Mouse (Mus musculus) neural tube, embryonic 14.5 days (tissue): Measurements from ENCODE around the gene Nmt1. TPM values are rescaled to one million over a fixed set of nuclear protein-coding genes. Genes with fewer than 3 reads are reported as not detected.

Experiments
- ATAC-seq: fragments of 200-750 bp; cut with Nextera tagmentation; 2 replicates; pipeline ENCODE4 v1.8.0; 2017; ENCODE audit warnings: low read depth, mild to moderate bottlenecking, moderate TSS enrichment, moderate library complexity
- H3K27ac ChIP-seq: fragments of 300-500 bp; sonication (generic); 2 replicates; pipeline ENCODE4 v1.5.1; 2014; ENCODE audit warnings: low read depth, mild to moderate bottlenecking, control low read depth, low read length, moderate library complexity, mixed read lengths
- H3K27me3 ChIP-seq: fragments of 300-500 bp; sonication (generic); 2 replicates; pipeline ENCODE4 v1.6.1; 2014; ENCODE audit warnings: low read length; ENCODE audit not compliant: control insufficient read depth, insufficient read depth
- H3K36me3 ChIP-seq: fragments of 300-500 bp; sonication (generic); 2 replicates; pipeline ENCODE4 v1.6.1; 2014; ENCODE audit warnings: low read length, mixed read lengths; ENCODE audit not compliant: control insufficient read depth, insufficient read depth
- H3K4me1 ChIP-seq: fragments of 300-500 bp; sonication (generic); 2 replicates; pipeline ENCODE4 v1.6.1; 2014; ENCODE audit warnings: low read length; ENCODE audit not compliant: control insufficient read depth, insufficient read depth
- H3K4me2 ChIP-seq: fragments of 300-500 bp; sonication (generic); 2 replicates; pipeline ENCODE4 v1.6.1; 2014; ENCODE audit warnings: mild to moderate bottlenecking, low read depth, low read length, control low read depth
- H3K4me3 ChIP-seq: fragments of 300-500 bp; sonication (generic); 2 replicates; pipeline ENCODE4 v1.5.1; 2014; ENCODE audit warnings: low read depth, low read length, control low read depth, mixed read lengths
- H3K9ac ChIP-seq: fragments of 300-500 bp; sonication (generic); replicated peaks from 2 replicates; pipeline ENCODE4 v1.6.1; 2014; ENCODE audit warnings: low read depth, mild to moderate bottlenecking, control low read depth, low read length, mixed read lengths
- H3K9me3 ChIP-seq: fragments of 300-500 bp; sonication (generic); 2 replicates; pipeline ENCODE4 v1.6.1; 2016; ENCODE audit warnings: low read length; ENCODE audit not compliant: control insufficient read depth
- WGBS: fragments of 180-500 bp; shearing (Covaris S2); extraction: QIAGEN DNeasy Blood & Tissue Kit; methylation state at CpG from one replicate; pipeline ENCODE4 v1.1.7; 2014; 5-methylcytosine and 5-hydroxymethylcytosine counted together
- polyA plus RNA-seq: library from polyadenylated mRNA; unstranded; fragments of >200 nt; fragmentation: Nextera tagmentation; extraction: Ambion mirVana; gene quantifications from 2 replicates; pipeline ENCODE4 v1.2.1, GENCODE M21; 2014

The Nmt1 gene
- polyA plus RNA-seq, 1 experiment from 2014 or later, result 35.5 TPM

DNA sequence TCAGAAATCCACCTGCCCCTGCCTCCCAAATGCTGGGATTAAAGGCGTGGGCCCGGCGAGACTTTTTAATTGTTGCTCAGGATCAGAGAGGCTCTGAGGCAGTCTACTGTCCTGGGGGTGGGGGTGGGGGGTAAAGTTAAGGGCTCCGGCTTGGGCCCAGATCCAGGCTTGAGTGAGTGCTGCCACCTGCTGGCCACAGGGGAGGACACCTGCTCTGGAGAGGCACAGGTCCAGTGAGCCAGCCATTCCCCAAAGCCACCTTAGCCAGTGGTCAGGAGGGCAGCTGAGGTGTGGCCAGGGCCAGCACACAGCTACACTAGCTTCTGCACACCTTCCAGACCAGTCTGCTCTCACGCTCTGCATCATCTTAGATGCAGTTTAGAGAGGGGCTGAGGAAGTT lies 35.0 kb upstream of the Nmt1 start:
- ATAC-seq, result peak; percentile 48
- no peaks in the 10 kb centered on the region for H3K9me3 ChIP-seq
- no peak overlapping the region for H3K4me2 ChIP-seq
- 7% methylated on average over 5 of the region's 5 CpGs for WGBS
- no peak overlapping the region for H3K27ac ChIP-seq
- peaks cover 11% of the 10 kb centered on the region for H3K27me3 ChIP-seq
- peaks cover 10% of the 10 kb centered on the region for H3K4me1 ChIP-seq
- H3K36me3 ChIP-seq, result peaks cover 23% of the 10 kb centered on the region
- H3K9ac ChIP-seq, result no peak overlapping the region
- no peak overlapping the region for H3K4me3 ChIP-seq

DNA sequence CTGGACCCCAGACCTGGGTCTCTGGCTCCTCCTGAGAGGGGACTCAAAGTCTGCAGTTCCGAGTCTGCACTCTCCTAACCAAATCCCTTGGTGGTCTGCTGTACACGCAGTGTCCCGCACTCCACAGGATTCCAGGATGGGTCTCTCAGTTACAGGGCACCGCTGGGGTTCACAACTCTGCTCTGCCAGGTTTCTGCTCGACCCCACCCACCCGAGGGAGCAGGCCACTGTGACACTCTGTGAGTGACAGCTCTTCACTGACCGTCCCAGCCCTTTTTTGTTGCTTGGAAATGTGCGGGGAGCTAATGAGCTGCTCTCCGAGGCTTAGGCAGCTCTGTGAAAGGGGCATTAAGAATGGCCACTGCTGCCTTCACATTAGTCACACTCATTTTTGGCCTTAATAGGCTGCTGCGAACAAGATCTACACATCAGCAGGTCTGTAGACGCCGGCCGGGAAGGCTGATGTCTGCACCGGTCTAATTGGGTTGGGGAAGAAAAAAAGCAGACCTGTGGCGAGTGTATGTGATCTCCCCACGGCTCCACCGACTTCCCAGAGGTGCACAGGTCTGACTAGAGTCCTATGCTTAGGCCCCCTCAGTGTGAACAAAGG lies 34.5 kb upstream of the Nmt1 start:
- Histone ChIP-seq H3K9me3 (no peaks in the 10 kb centered on the region), H3K36me3 (peaks cover 24% of the 10 kb centered on the region), H3K4me1 (peaks cover 10% of the 10 kb centered on the region), H3K9ac (no peak overlapping the region), H3K4me3 (no peak overlapping the region), H3K27ac (no peak overlapping the region), H3K27me3 (peaks cover 11% of the 10 kb centered on the region), H3K4me2 (no peak overlapping the region)
- WGBS, result 32% methylated on average over 17 of the region's 17 CpGs
- ATAC-seq, result no peak

DNA sequence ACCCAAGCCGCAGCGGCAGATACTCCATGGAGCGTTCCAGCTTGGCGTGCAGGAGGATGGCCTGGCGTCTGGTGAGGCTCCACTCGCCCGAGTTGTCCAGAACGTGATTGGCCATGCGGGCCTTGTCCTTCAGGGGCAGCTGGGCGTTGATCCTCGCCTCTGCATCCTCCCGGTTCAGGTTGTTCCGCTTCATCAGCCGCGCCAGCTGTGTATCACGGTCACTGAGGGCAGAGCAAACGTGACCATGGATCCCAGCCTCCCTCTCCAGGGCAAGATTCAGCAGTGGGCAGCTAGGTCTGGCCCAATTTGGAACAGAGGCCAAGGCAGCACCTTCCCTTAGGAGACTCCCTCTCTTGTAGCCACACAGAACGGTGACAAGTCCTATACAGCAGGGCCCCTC lies 33.0 kb upstream of the Nmt1 start:
- no peak overlapping the region for H3K27ac ChIP-seq
- no peak overlapping the region for H3K4me3 ChIP-seq
- H3K36me3 ChIP-seq, result peaks cover 37% of the 10 kb centered on the region
- peaks cover 6% of the 10 kb centered on the region for H3K4me1 ChIP-seq
- H3K27me3 ChIP-seq, result 0 out of 2 replicates have a peak, but pooled peaks cover 2% of the 10 kb centered on the region
- ATAC-seq, result no peak
- 84% methylated on average over 18 of the region's 18 CpGs for WGBS
- no peak overlapping the region for H3K9ac ChIP-seq
- H3K4me2 ChIP-seq, result no peak overlapping the region
- no peaks in the 10 kb centered on the region for H3K9me3 ChIP-seq

DNA sequence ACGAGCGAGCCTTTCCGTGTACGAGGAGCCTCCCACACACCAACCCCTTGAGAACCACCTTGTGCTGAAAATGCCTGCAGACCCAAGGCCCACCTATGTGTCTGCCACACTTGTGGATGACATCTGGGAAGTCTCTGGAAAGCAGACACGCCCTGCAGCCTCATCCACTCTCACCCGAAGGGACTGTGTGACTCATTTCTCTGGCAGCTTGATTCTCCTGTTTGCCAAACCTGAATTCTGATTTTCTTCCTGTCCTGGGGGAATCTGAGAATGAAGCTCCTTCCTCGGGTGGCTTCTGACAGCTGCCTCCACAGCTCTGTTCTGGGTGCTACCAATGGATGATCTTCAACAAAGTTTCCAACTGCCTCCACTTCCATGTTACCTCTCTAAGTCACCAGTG lies 31.6 kb upstream of the Nmt1 start:
- Histone ChIP-seq H3K36me3 (peaks cover 39% of the 10 kb centered on the region), H3K4me1 (peaks cover 4% of the 10 kb centered on the region)
- WGBS, result 91% methylated on average over 7 of the region's 7 CpGs

DNA sequence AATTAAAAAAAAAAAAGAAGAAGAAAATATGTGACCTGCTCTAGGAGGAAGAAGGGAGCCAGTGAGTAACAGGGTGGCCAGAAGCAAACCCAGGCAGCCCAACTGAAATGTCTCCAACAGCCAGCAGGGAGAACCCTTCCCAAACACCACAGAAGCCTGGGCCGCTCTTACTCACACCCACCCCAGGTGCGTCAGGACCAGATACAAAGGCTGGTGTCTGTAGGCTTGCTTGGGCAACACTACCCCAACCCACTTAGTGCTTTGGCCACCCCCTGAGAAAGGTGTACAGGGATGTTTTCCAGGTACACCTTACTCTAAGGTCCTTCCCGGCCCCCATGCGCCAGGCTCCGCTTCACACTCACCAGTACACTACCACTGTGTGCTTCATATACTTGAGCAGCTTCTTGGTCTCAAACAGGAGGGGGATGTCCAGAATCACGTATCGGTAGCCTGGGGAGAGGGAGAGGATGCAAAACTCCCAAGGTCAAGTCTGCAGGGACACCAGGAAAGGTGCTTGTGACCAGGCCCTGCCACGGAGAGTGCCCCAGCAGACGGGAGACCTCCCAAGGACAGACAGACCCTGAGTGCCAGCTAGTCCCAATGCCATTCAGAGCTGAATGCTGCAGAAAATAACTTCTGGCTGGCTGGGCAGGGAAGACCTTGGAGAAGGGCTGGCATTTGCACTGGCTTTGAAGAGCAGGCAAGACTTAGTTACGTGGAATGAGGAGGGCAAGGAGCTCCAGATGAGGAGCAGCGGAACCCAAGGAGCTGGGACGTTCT lies 30.8 kb upstream of the Nmt1 start:
- Histone ChIP-seq H3K9me3 (no peaks in the 10 kb centered on the region), H3K27ac (no peak overlapping the region), H3K27me3 (no peaks in the 10 kb centered on the region), H3K4me3 (no peak overlapping the region), H3K4me2 (no peak overlapping the region), H3K9ac (no peak overlapping the region), H3K4me1 (no peaks in the 10 kb centered on the region), H3K36me3 (peaks cover 39% of the 10 kb centered on the region)
- no peak for ATAC-seq
- 96% methylated on average over 12 of the region's 12 CpGs for WGBS

More for the DNA sequence above, 31.6 kb upstream of the Nmt1 start:
- no peak overlapping the region for H3K4me3 ChIP-seq
- no peaks in the 10 kb centered on the region for H3K27me3 ChIP-seq
- ATAC-seq, result no peak
- no peak overlapping the region for H3K27ac ChIP-seq
- H3K4me2 ChIP-seq, result no peak overlapping the region
- H3K9ac ChIP-seq, result no peak overlapping the region
- no peaks in the 10 kb centered on the region for H3K9me3 ChIP-seq

DNA sequence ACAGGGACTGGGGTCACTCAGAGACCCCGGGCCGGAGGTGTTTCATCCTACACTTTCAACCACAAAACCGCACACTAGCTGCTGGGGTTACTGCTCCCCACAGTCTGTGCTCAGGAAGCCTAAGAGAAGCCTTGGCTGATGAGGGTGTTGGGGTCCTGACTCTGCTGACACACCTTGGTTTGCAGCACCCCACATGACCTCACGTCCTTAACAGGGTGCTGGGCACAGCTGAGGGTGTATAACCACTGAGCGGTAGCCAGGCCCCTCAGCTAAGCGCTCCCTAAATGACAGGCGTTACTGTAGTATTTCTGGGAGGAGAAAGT lies 29.8 kb upstream of the Nmt1 start:
- Histone ChIP-seq H3K27ac (no peak overlapping the region), H3K36me3 (peaks cover 39% of the 10 kb centered on the region), H3K27me3 (no peaks in the 10 kb centered on the region), H3K9me3 (no peaks in the 10 kb centered on the region), H3K4me1 (no peaks in the 10 kb centered on the region), H3K9ac (no peak overlapping the region), H3K4me3 (no peak overlapping the region), H3K4me2 (no peak overlapping the region)
- 97% methylated on average over 7 of the region's 7 CpGs for WGBS
- ATAC-seq, result no peak

DNA sequence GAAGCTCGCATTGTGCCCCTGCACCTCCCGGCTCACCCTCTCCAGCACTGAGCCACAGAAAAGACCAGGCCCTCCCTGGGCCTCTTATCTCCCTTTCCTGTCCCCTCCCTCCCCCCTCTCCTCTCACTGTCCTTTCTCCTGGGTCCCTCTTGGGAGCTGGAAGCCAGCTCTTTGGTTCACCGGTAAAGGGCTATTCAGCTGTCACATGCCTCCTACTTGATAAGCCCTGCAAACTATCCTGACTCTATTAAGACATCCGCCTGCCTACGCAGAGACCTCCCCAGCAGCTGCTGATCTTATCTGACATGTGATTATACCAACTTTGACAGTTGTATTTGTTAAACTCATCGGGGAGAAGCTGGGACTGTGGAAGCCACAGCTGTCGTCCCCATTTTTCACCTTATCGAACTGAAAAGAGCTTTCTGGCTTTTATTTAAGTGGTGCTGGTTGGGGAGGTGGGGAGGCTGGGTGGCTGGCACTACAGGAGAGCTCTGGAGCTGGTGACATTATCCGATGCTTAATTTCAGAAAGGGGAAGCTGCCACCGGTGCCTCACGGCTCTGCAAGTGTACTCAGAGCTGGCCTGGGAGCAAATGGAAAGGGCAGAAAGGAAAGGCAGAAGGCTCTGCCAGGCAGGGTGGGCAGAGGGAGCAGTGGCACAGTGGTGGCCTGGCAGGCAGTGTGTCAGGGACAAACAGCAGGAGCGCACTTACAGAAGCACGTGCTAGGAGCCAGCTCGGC lies 29.2 kb upstream of the Nmt1 start:
- Histone ChIP-seq H3K4me1 (no peaks in the 10 kb centered on the region), H3K9ac (no peak overlapping the region), H3K36me3 (peaks cover 39% of the 10 kb centered on the region), H3K27me3 (no peaks in the 10 kb centered on the region), H3K9me3 (no peaks in the 10 kb centered on the region), H3K4me2 (no peak overlapping the region), H3K4me3 (no peak overlapping the region), H3K27ac (no peak overlapping the region)
- 84% methylated on average over 14 of the region's 14 CpGs for WGBS
- ATAC-seq, result no peak

DNA sequence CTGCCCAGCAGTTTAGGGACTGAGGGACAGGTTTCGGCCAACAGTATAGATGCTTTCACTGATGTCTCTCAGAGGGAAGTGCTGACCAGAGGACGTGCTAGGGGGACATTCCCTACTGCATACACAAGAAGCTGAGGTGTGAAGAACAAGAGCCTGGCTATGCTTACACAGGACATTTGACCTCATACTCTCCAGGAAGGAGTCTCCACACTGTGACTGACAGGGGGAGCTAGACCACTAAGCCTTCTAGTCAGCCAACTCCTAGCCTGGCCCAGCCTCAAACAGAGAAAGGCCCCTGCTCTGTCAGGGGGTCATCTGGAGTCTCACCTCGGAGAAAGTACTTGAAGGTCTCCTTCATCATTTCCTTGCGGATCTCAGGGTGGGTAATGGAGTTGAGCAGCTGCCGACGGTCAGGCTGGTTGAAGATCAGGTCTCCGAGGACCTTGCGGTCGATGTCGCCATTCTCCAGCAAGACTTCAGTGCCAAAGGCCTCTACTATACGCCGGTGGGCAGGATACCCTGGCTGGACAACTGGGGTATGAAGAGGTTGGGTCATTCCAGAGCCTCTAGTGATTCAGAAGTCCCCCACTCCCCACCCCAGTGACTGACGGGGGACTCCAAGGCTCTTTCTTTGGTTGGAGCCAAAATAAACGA lies 28.5 kb upstream of the Nmt1 start:
- H3K4me1 ChIP-seq, result no peaks in the 10 kb centered on the region
- H3K9ac ChIP-seq, result no peak overlapping the region
- ATAC-seq, result no peak
- H3K36me3 ChIP-seq, result peaks cover 39% of the 10 kb centered on the region
- H3K4me2 ChIP-seq, result no peak overlapping the region
- no peak overlapping the region for H3K4me3 ChIP-seq
- H3K9me3 ChIP-seq, result no peaks in the 10 kb centered on the region
- H3K27me3 ChIP-seq, result no peaks in the 10 kb centered on the region
- WGBS, result 87% methylated on average over 14 of the region's 14 CpGs
- no peak overlapping the region for H3K27ac ChIP-seq

DNA sequence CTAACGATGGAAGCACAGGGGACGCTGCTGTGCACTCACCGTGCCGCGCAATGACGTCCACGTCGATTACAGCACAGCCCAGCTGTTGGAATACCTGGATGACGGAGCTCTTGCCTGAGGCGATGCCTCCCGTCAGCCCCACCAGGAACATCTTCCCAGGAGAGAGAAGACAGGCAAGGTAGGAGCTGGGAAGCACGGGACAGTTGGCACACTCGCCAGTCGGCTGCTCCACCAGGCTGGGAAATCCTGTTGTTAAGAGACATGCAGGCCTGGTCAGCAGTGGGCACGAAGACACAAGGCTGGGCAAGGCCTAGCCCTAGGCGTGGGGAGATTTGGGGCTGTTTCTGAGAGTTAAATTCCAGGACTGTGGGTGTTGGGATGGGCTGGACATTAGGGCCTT lies 27.9 kb upstream of the Nmt1 start:
- Histone ChIP-seq H3K36me3 (peaks cover 34% of the 10 kb centered on the region), H3K27ac (no peak overlapping the region), H3K4me2 (no peak overlapping the region), H3K27me3 (no peaks in the 10 kb centered on the region), H3K4me1 (no peaks in the 10 kb centered on the region), H3K9me3 (no peaks in the 10 kb centered on the region), H3K4me3 (no peak overlapping the region), H3K9ac (no peak overlapping the region)
- 90% methylated on average over 16 of the region's 16 CpGs for WGBS
- no peak for ATAC-seq
